ENCODE assay signal across 9 mouse cellular contexts in the genomic region with DNA sequence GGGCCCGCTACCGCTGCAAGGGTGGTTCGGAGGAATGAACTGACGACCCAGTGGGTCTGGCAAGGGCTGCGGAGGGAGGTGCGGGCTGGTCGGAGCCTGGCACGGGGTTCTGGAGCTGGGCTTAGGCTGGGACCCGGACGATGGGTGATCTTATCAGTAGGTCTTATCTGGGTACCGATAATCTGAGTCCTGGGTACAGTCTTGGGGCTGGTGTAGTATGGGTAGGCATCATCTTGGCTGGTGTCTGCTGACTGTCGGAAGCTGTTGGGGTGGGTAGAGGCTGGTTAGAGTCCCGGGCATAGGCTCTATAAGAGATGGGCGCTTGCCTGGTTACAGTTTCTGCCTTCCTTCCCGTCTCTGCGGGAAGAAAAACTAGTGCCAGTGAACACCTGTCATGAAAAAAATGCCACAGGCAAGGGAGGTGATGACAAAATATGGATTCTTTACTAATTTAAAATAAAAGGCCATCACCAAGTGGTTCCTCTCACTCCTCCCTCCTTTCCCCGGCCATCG. TPM values are rescaled to one million over a fixed set of nuclear protein-coding genes. Genes with fewer than 3 reads are reported as not detected.
DNase-seq lines count a peak whose midpoint lies in the region; ATAC-seq and TF ChIP-seq lines count a peak whose summit lies in the region.
"Had no signal": no experiment of that assay in that cellular context is flagged by ENCODE, and none has a peak within 500 bp of the region (broad histone marks: within the 10 kb centered on the region; RNA-seq: fewer than 3 reads in every experiment).

No protein-coding gene starts in this region.

- no peak for ATAC-seq in lung, embryonic 14.5 days (ENCODE audit: insufficient read depth)
- ATAC-seq in intestine, postnatal 0 days = no peak; the same call in 1 of the 2 replicates
- no peak for ATAC-seq in stomach, embryonic 14.5 days (ENCODE audit: insufficient number of reproducible peaks, insufficient read depth, low FRiP score, low read depth)

- 12% methylated on average over 18 of the region's 18 CpGs for WGBS in lung, embryonic 14.5 days
- WGBS in intestine, postnatal 0 days = 16% methylated on average over 18 of the region's 18 CpGs
- 12% methylated on average over 18 of the region's 18 CpGs for WGBS in stomach, embryonic 14.5 days

- no peak for TF ChIP-seq CTCF in lung, embryonic 14.5 days (IDR thresholded peaks at IDR 0.05; ENCODE audit: low read depth)
- no peak for TF ChIP-seq CTCF in intestine, postnatal 0 days (IDR thresholded peaks at IDR 0.05; ENCODE audit: low read depth)

- no peak overlapping the region for H3K27ac ChIP-seq in lung, embryonic 14.5 days (ENCODE audit: low read depth)
- H3K27ac ChIP-seq in intestine, postnatal 0 days (ENCODE audit: low read depth, low read length) = no peak overlapping the region
- no peak overlapping the region for H3K27ac ChIP-seq in stomach, embryonic 14.5 days (ENCODE audit: low read length)
- H3K27ac ChIP-seq: liver, embryonic 14.5 days had no signal

- no peaks in the 10 kb centered on the region for H3K9me3 ChIP-seq in lung, embryonic 14.5 days (ENCODE audit: low read depth, low read length)
- no peaks in the 10 kb centered on the region for H3K9me3 ChIP-seq in intestine, postnatal 0 days (ENCODE audit: control insufficient read depth)
- H3K9me3 ChIP-seq in stomach, embryonic 14.5 days (ENCODE audit: control insufficient read depth, low read depth, low read length) = no peaks in the 10 kb centered on the region

- peak overlapping the region; percentile 42 for H3K4me3 ChIP-seq in lung, embryonic 14.5 days (ENCODE audit: low read depth, low read length)
- H3K4me3 ChIP-seq in intestine, postnatal 0 days (ENCODE audit: low read depth, low read length) = peak overlapping the region; percentile 35; the same call in 1 of the 2 replicates
- peak overlapping the region; percentile 43 for H3K4me3 ChIP-seq in stomach, embryonic 14.5 days (ENCODE audit: low read depth, low read length)

- H3K4me1 ChIP-seq in lung, embryonic 14.5 days (ENCODE audit: insufficient read depth) = no peaks in the 10 kb centered on the region
- H3K4me1 ChIP-seq in intestine, postnatal 0 days (replicated peaks; ENCODE audit: control insufficient read depth, insufficient read depth, low read length) = no peaks in the 10 kb centered on the region
- no peaks in the 10 kb centered on the region for H3K4me1 ChIP-seq in stomach, embryonic 14.5 days (ENCODE audit: control insufficient read depth, insufficient read depth, low read length)

- peak; percentile 56 for DNase-seq in cerebellum, adult 9-11 months
- DNase-seq in cerebellum, adult 18-20 months = no peak
- DNase-seq in lung, embryonic 14.5 days = no peak
- no peak for DNase-seq in lung, postnatal 36 days
- DNase-seq in T-cell, adult 2 months (ENCODE audit: low spot score) = no peak
- no peak for DNase-seq in urinary bladder, adult 18-20 months (ENCODE audit: low spot score in 2 of 2)

- peaks cover 68% of the 10 kb centered on the region for H3K27me3 ChIP-seq in lung, embryonic 14.5 days (ENCODE audit: insufficient read depth, low read length)
- H3K27me3 ChIP-seq in intestine, postnatal 0 days (replicated peaks; ENCODE audit: control insufficient read depth, insufficient read depth, low read length) = peaks cover 38% of the 10 kb centered on the region
- peaks cover 33% of the 10 kb centered on the region for H3K27me3 ChIP-seq in stomach, embryonic 14.5 days (ENCODE audit: control insufficient read depth, insufficient read depth, low read length)

- H3K4me2 ChIP-seq in lung, embryonic 14.5 days = peak overlapping the region; percentile 81
- H3K4me2 ChIP-seq in intestine, postnatal 0 days (replicated peaks; ENCODE audit: low read depth) = peak overlapping the region; percentile 62
- peak overlapping the region; percentile 93 for H3K4me2 ChIP-seq in stomach, embryonic 14.5 days (replicated peaks; ENCODE audit: low read depth, low read length)

- H3K9ac ChIP-seq in lung, embryonic 14.5 days = no peak overlapping the region
- no peak overlapping the region for H3K9ac ChIP-seq in intestine, postnatal 0 days (ENCODE audit: low read depth, low read length)
- H3K9ac ChIP-seq in stomach, embryonic 14.5 days (replicated peaks; ENCODE audit: low read depth, low read length) = 0 out of 2 replicates have a peak overlapping the region, but pooled peaks have one; percentile 26
- H3K9ac ChIP-seq: liver, embryonic 14.5 days had no signal

- H3K36me3 ChIP-seq in lung, embryonic 14.5 days (ENCODE audit: insufficient read depth) = no peaks in the 10 kb centered on the region
- H3K36me3 ChIP-seq in intestine, postnatal 0 days (ENCODE audit: control insufficient read depth, insufficient read depth) = no peaks in the 10 kb centered on the region
- no peaks in the 10 kb centered on the region for H3K36me3 ChIP-seq in stomach, embryonic 14.5 days (ENCODE audit: control insufficient read depth, insufficient read depth, low read length)

RNA-seq across cellular contexts. Expression of gene Fam19a5, which starts 1.1 kb away (rescaled TPM):
- 0.75 and 0.81 TPM in 2 replicates for polyA plus RNA-seq in lung, embryonic 14.5 days (2014; fragmentation: Nextera tagmentation; extraction: Ambion mirVana)
- 1.4 TPM in 2 replicates for polyA plus RNA-seq in intestine, postnatal 0 days (2015; fragmentation: Nextera tagmentation; extraction: Ambion mirVana)
- 3.6 and 3.7 TPM in 2 replicates for polyA plus RNA-seq in stomach, embryonic 14.5 days (2014; fragmentation: Nextera tagmentation; extraction: Ambion mirVana)
